Mouse (Mus musculus): Measurements from ENCODE around the gene Ip6k3. TPM values are rescaled to one million over a fixed set of nuclear protein-coding genes. Genes with fewer than 3 reads are reported as not detected.

Ip6k3 gene
- polyA plus RNA-seq, 1 experiment from 2014 or later, result not detected

- Histone ChIP-seq H3K4me2 (ENCODE audit: low read length) (no peak overlapping the region), H3K9ac (replicated peaks; ENCODE audit: low read depth, low read length) (no peak overlapping the region), H3K36me3 (ENCODE audit: control insufficient read depth, insufficient read depth) (peaks cover 21% of the 10 kb centered on the region), H3K27me3 (replicated peaks; ENCODE audit: control insufficient read depth, insufficient read depth, low read length) (no peaks in the 10 kb centered on the region), H3K9me3 (ENCODE audit: control insufficient read depth, low read length) (no peaks in the 10 kb centered on the region), H3K4me3 (replicated peaks; ENCODE audit: low read length) (no peak overlapping the region), H3K27ac (ENCODE audit: low read length) (no peak overlapping the region), H3K4me1 (replicated peaks; ENCODE audit: control insufficient read depth, insufficient read depth, low read length) (peaks cover 16% of the 10 kb centered on the region)
- WGBS, result 84% methylated on average over 11 of the region's 11 CpGs
- no peak for ATAC-seq
These were observed 33.2 kb upstream of the Ip6k3 start for GRCm38 (mm10) chr17:27200801-27201200.

GRCm38 (mm10) chr17:27199864-27200263, 32.3 kb upstream of the Ip6k3 start:
- WGBS, result 74% methylated on average over 7 of the region's 7 CpGs
- Histone ChIP-seq H3K27me3 (replicated peaks; ENCODE audit: control insufficient read depth, insufficient read depth, low read length) (no peaks in the 10 kb centered on the region), H3K9me3 (ENCODE audit: control insufficient read depth, low read length) (no peaks in the 10 kb centered on the region), H3K4me1 (replicated peaks; ENCODE audit: control insufficient read depth, insufficient read depth, low read length) (peaks cover 16% of the 10 kb centered on the region), H3K4me3 (replicated peaks; ENCODE audit: low read length) (no peak overlapping the region), H3K9ac (replicated peaks; ENCODE audit: low read depth, low read length) (no peak overlapping the region), H3K27ac (ENCODE audit: low read length) (no peak overlapping the region), H3K36me3 (ENCODE audit: control insufficient read depth, insufficient read depth) (peaks cover 21% of the 10 kb centered on the region), H3K4me2 (ENCODE audit: low read length) (no peak overlapping the region)
- no peak for ATAC-seq

GRCm38 (mm10) chr17:27199205-27199604, 31.6 kb upstream of the Ip6k3 start:
- ATAC-seq, result no peak
- no peaks in the 10 kb centered on the region for H3K9me3 ChIP-seq (ENCODE audit: control insufficient read depth, low read length)
- H3K27ac ChIP-seq (ENCODE audit: low read length), result no peak overlapping the region
- peaks cover 12% of the 10 kb centered on the region for H3K4me1 ChIP-seq (replicated peaks; ENCODE audit: control insufficient read depth, insufficient read depth, low read length)
- no peak overlapping the region for H3K4me3 ChIP-seq (replicated peaks; ENCODE audit: low read length)
- WGBS, result 97% methylated on average over 9 of the region's 9 CpGs
- H3K4me2 ChIP-seq (ENCODE audit: low read length), result no peak overlapping the region
- H3K9ac ChIP-seq (replicated peaks; ENCODE audit: low read depth, low read length), result no peak overlapping the region
- no peaks in the 10 kb centered on the region for H3K27me3 ChIP-seq (replicated peaks; ENCODE audit: control insufficient read depth, insufficient read depth, low read length)
- peaks cover 21% of the 10 kb centered on the region for H3K36me3 ChIP-seq (ENCODE audit: control insufficient read depth, insufficient read depth)

- Histone ChIP-seq H3K27ac (ENCODE audit: low read length) (no peak overlapping the region), H3K4me2 (ENCODE audit: low read length) (no peak overlapping the region), H3K4me1 (replicated peaks; ENCODE audit: control insufficient read depth, insufficient read depth, low read length) (peaks cover 1% of the 10 kb centered on the region; the same call in 1 of the 2 replicates), H3K4me3 (replicated peaks; ENCODE audit: low read length) (no peak overlapping the region), H3K9me3 (ENCODE audit: control insufficient read depth, low read length) (no peaks in the 10 kb centered on the region), H3K9ac (replicated peaks; ENCODE audit: low read depth, low read length) (no peak overlapping the region), H3K36me3 (ENCODE audit: control insufficient read depth, insufficient read depth) (peaks cover 26% of the 10 kb centered on the region), H3K27me3 (replicated peaks; ENCODE audit: control insufficient read depth, insufficient read depth, low read length) (no peaks in the 10 kb centered on the region)
- no peak for ATAC-seq
- WGBS, result 43% methylated on average over 9 of the region's 9 CpGs
These were observed 28.6 kb upstream of the Ip6k3 start for GRCm38 (mm10) chr17:27196206-27196605.

GRCm38 (mm10) chr17:27194258-27195185, 26.9 kb upstream of the Ip6k3 start:
- no peak overlapping the region for H3K4me3 ChIP-seq (replicated peaks; ENCODE audit: low read length)
- H3K9ac ChIP-seq (replicated peaks; ENCODE audit: low read depth, low read length), result no peak overlapping the region
- H3K27ac ChIP-seq (ENCODE audit: low read length), result no peak overlapping the region
- H3K9me3 ChIP-seq (ENCODE audit: control insufficient read depth, low read length), result no peaks in the 10 kb centered on the region
- no peak for ATAC-seq
- 50% methylated on average over 20 of the region's 20 CpGs for WGBS
- H3K36me3 ChIP-seq (ENCODE audit: control insufficient read depth, insufficient read depth), result peaks cover 18% of the 10 kb centered on the region
- no peaks in the 10 kb centered on the region for H3K27me3 ChIP-seq (replicated peaks; ENCODE audit: control insufficient read depth, insufficient read depth, low read length)
- H3K4me2 ChIP-seq (ENCODE audit: low read length), result no peak overlapping the region
- no peaks in the 10 kb centered on the region; the same call in 1 of the 2 replicates for H3K4me1 ChIP-seq (replicated peaks; ENCODE audit: control insufficient read depth, insufficient read depth, low read length)

GRCm38 (mm10) chr17:27191804-27192203, 24.2 kb upstream of the Ip6k3 start:
- Histone ChIP-seq H3K4me3 (replicated peaks; ENCODE audit: low read length) (no peak overlapping the region), H3K4me1 (replicated peaks; ENCODE audit: control insufficient read depth, insufficient read depth, low read length) (no peaks in the 10 kb centered on the region; the same call in 1 of the 2 replicates), H3K4me2 (ENCODE audit: low read length) (no peak overlapping the region), H3K27ac (ENCODE audit: low read length) (no peak overlapping the region), H3K27me3 (replicated peaks; ENCODE audit: control insufficient read depth, insufficient read depth, low read length) (no peaks in the 10 kb centered on the region), H3K36me3 (ENCODE audit: control insufficient read depth, insufficient read depth) (peaks cover 7% of the 10 kb centered on the region), H3K9me3 (ENCODE audit: control insufficient read depth, low read length) (no peaks in the 10 kb centered on the region), H3K9ac (replicated peaks; ENCODE audit: low read depth, low read length) (no peak overlapping the region)
- no peak for ATAC-seq
- WGBS, result 81% methylated on average over 5 of the region's 5 CpGs

GRCm38 (mm10) chr17:27191189-27191588, 23.6 kb upstream of the Ip6k3 start:
- Histone ChIP-seq H3K27me3 (replicated peaks; ENCODE audit: control insufficient read depth, insufficient read depth, low read length) (no peaks in the 10 kb centered on the region), H3K4me2 (ENCODE audit: low read length) (no peak overlapping the region), H3K36me3 (ENCODE audit: control insufficient read depth, insufficient read depth) (peaks cover 7% of the 10 kb centered on the region), H3K27ac (ENCODE audit: low read length) (no peak overlapping the region), H3K4me1 (replicated peaks; ENCODE audit: control insufficient read depth, insufficient read depth, low read length) (no peaks in the 10 kb centered on the region; the same call in 1 of the 2 replicates), H3K9ac (replicated peaks; ENCODE audit: low read depth, low read length) (no peak overlapping the region), H3K9me3 (ENCODE audit: control insufficient read depth, low read length) (no peaks in the 10 kb centered on the region), H3K4me3 (replicated peaks; ENCODE audit: low read length) (no peak overlapping the region)
- no peak for ATAC-seq
- 91% methylated on average over 6 of the region's 6 CpGs for WGBS

- Histone ChIP-seq H3K4me1 (replicated peaks; ENCODE audit: control insufficient read depth, insufficient read depth, low read length) (no peaks in the 10 kb centered on the region; the same call in 1 of the 2 replicates), H3K4me2 (ENCODE audit: low read length) (no peak overlapping the region), H3K36me3 (ENCODE audit: control insufficient read depth, insufficient read depth) (peaks cover 7% of the 10 kb centered on the region), H3K9me3 (ENCODE audit: control insufficient read depth, low read length) (no peaks in the 10 kb centered on the region), H3K4me3 (replicated peaks; ENCODE audit: low read length) (no peak overlapping the region), H3K9ac (replicated peaks; ENCODE audit: low read depth, low read length) (no peak overlapping the region), H3K27me3 (replicated peaks; ENCODE audit: control insufficient read depth, insufficient read depth, low read length) (no peaks in the 10 kb centered on the region), H3K27ac (ENCODE audit: low read length) (no peak overlapping the region)
- peak; percentile 78 for ATAC-seq
- WGBS, result 23% methylated on average over 10 of the region's 10 CpGs
These were observed 22.1 kb upstream of the Ip6k3 start for GRCm38 (mm10) chr17:27189640-27190216.

GRCm38 (mm10) chr17:27188883-27189282, 21.3 kb upstream of the Ip6k3 start:
- Histone ChIP-seq H3K27ac (ENCODE audit: low read length) (no peak overlapping the region), H3K9ac (replicated peaks; ENCODE audit: low read depth, low read length) (no peak overlapping the region), H3K4me1 (replicated peaks; ENCODE audit: control insufficient read depth, insufficient read depth, low read length) (no peaks in the 10 kb centered on the region), H3K36me3 (ENCODE audit: control insufficient read depth, insufficient read depth) (peaks cover 7% of the 10 kb centered on the region), H3K4me2 (ENCODE audit: low read length) (no peak overlapping the region), H3K27me3 (replicated peaks; ENCODE audit: control insufficient read depth, insufficient read depth, low read length) (no peaks in the 10 kb centered on the region), H3K9me3 (ENCODE audit: control insufficient read depth, low read length) (no peaks in the 10 kb centered on the region), H3K4me3 (replicated peaks; ENCODE audit: low read length) (no peak overlapping the region)
- ATAC-seq, result no peak
- 74% methylated on average over 8 of the region's 9 CpGs for WGBS

Data from forebrain, embryonic 16.5 days (tissue).